Mouse (Mus musculus) duodenum, adult 2 months (tissue): ENCODE data around the gene Cwc15. TPM values are rescaled to one million over a fixed set of nuclear protein-coding genes. Genes with fewer than 3 reads are reported as not detected.

Source experiments
- polyA plus RNA-seq: library from polyadenylated mRNA; depleted of rRNA; stranded (reverse); fragments of >200 nt; gene quantifications from 2 replicates; pipeline ENCODE4 v1.2.3, GENCODE M21; 2012; ENCODE audit warnings: low replicate concordance; rRNA removed

Cwc15 gene
- polyA plus RNA-seq, result 0.97 and 1.2 TPM in 2 replicates

GRCm38 (mm10) chr9:14500023-14500915 lies at the start of gene Cwc15, which contains the start of gene Kdm4d:
Gene Cwc15, plus strand, starts transcription at chr9:14500617.
Gene Kdm4d, minus strand, starts transcription at chr9:14500482.

Other genes with a start within 250 kb of the Cwc15 start
- gene Sesn3, start 225.6 kb upstream of the Cwc15 start, polyA plus RNA-seq, result 1.2 and 5.8 TPM in 2 replicates
- gene Endod1, start 119.1 kb upstream of the Cwc15 start, polyA plus RNA-seq, result 29.6 and 37.1 TPM in 2 replicates
- gene Kdm4d, start 135 bp upstream of the Cwc15 start, polyA plus RNA-seq, result 0.05 and 0.11 TPM in 2 replicates
- gene Amotl1, start 144.4 kb downstream of the Cwc15 start, polyA plus RNA-seq, result 4.2 and 5.7 TPM in 2 replicates
- 0.51 and 0.53 TPM in 2 replicates for gene Piwil4, start 240.1 kb downstream of the Cwc15 start, polyA plus RNA-seq